ENCODE assay signal across 25 mouse cellular contexts in genomic region chr3:134963461-134963860, GRCm38 (mm10).
A peak's percentile ranks its signal among the peaks of the same experiment; 100 is the strongest.
DNase-seq lines count a peak whose midpoint lies in the region; ATAC-seq and TF ChIP-seq lines count a peak whose summit lies in the region.
"Had no signal": no experiment of that assay in that cellular context is flagged by ENCODE, and none has a peak within 500 bp of the region (broad histone marks: within the 10 kb centered on the region; RNA-seq: fewer than 3 reads in every experiment).

No protein-coding gene starts in this region.

- no peak for TF ChIP-seq CTCF in kidney, adult 2 months (conservative IDR thresholded peaks at IDR 0.05; ENCODE audit: insufficient read depth, insufficient read length, low read depth, low read length)
- no peak for TF ChIP-seq CTCF in midbrain, postnatal 0 days (IDR thresholded peaks at IDR 0.05)
- TF ChIP-seq CTCF in thymus, adult 2 months (IDR thresholded peaks at IDR 0.05; ENCODE audit: borderline replicate concordance, control insufficient read depth, extremely low read depth, insufficient read depth, low read length, poor library complexity) = no peak

- H3K9ac ChIP-seq in midbrain, postnatal 0 days (replicated peaks; ENCODE audit: low read length, poor library complexity, severe bottlenecking) = no peak overlapping the region
- no peak overlapping the region for H3K9ac ChIP-seq in midbrain, embryonic 16.5 days (ENCODE audit: low read depth, low read length)
- H3K9ac ChIP-seq: heart, embryonic 15.5 days; hindbrain, embryonic 15.5 days; limb, embryonic 15.5 days had no signal

- no peak overlapping the region for H3K4me3 ChIP-seq in kidney, adult 2 months (ENCODE audit: insufficient read depth, low read depth, low read length)
- no peak overlapping the region for H3K4me3 ChIP-seq in midbrain, postnatal 0 days (ENCODE audit: low read depth, low read length)
- no peak overlapping the region for H3K4me3 ChIP-seq in midbrain, embryonic 16.5 days (ENCODE audit: low read depth, low read length)
- H3K4me3 ChIP-seq in thymus, adult 2 months (ENCODE audit: control insufficient read depth, insufficient read depth, low read length) = no peak overlapping the region
- H3K4me3 ChIP-seq: forebrain, embryonic 10.5 days; heart, embryonic 15.5 days; hindbrain, embryonic 15.5 days; limb, embryonic 15.5 days; midbrain, embryonic 10.5 days had no signal

- H3K27me3 ChIP-seq in kidney, adult 2 months (replicated peaks; ENCODE audit: control insufficient read depth, insufficient read depth, low read length) = no peaks in the 10 kb centered on the region
- H3K27me3 ChIP-seq in midbrain, postnatal 0 days (ENCODE audit: insufficient read depth, low read length) = no peaks in the 10 kb centered on the region
- no peaks in the 10 kb centered on the region for H3K27me3 ChIP-seq in midbrain, embryonic 16.5 days (ENCODE audit: control insufficient read depth, insufficient read depth, low read depth, low read length)
- no peaks in the 10 kb centered on the region for H3K27me3 ChIP-seq in thymus, adult 2 months (ENCODE audit: control insufficient read depth, insufficient read depth, low read length)
- H3K27me3 ChIP-seq: CH12.LX; heart, embryonic 15.5 days; hindbrain, embryonic 15.5 days; limb, embryonic 15.5 days had no signal

- H3K4me2 ChIP-seq in midbrain, postnatal 0 days (ENCODE audit: low read depth, low read length, poor library complexity, severe bottlenecking) = no peak overlapping the region
- no peak overlapping the region for H3K4me2 ChIP-seq in midbrain, embryonic 16.5 days (ENCODE audit: low read length)
- H3K4me2 ChIP-seq: heart, embryonic 15.5 days; hindbrain, embryonic 15.5 days; limb, embryonic 15.5 days had no signal

- WGBS in kidney, adult 2 months = 67% methylated on average over 6 of the region's 6 CpGs
- 55% methylated on average over 6 of the region's 6 CpGs for WGBS in midbrain, postnatal 0 days
- 56% methylated on average over 6 of the region's 6 CpGs for WGBS in midbrain, embryonic 16.5 days
- WGBS in thymus, adult 2 months = 79% methylated on average over 6 of the region's 6 CpGs

- H3K36me3 ChIP-seq in kidney, adult 2 months (ENCODE audit: control insufficient read depth, insufficient read depth, low read length) = no peaks in the 10 kb centered on the region
- no peaks in the 10 kb centered on the region for H3K36me3 ChIP-seq in midbrain, postnatal 0 days (ENCODE audit: insufficient read depth, low read length)
- no peaks in the 10 kb centered on the region for H3K36me3 ChIP-seq in midbrain, embryonic 16.5 days (ENCODE audit: control insufficient read depth, insufficient read depth, low read length)
- no peaks in the 10 kb centered on the region for H3K36me3 ChIP-seq in thymus, adult 2 months (ENCODE audit: control insufficient read depth, insufficient read depth, low read length)
- H3K36me3 ChIP-seq: forebrain, embryonic 10.5 days; G1E; heart, embryonic 15.5 days; hindbrain, embryonic 15.5 days; limb, embryonic 15.5 days; midbrain, embryonic 10.5 days had no signal

- H3K9me3 ChIP-seq in midbrain, postnatal 0 days (ENCODE audit: low read length) = no peaks in the 10 kb centered on the region
- no peaks in the 10 kb centered on the region for H3K9me3 ChIP-seq in midbrain, embryonic 16.5 days (replicated peaks; ENCODE audit: control insufficient read depth, low read length, poor library complexity, severe bottlenecking)
- H3K9me3 ChIP-seq: forebrain, embryonic 10.5 days; G1E; heart, embryonic 15.5 days; hindbrain, embryonic 15.5 days; limb, embryonic 15.5 days; midbrain, embryonic 10.5 days had no signal

- no peak for TF ChIP-seq POLR2A in kidney, adult 2 months (IDR thresholded peaks at IDR 0.05; ENCODE audit: low read depth, low read length)
- TF ChIP-seq POLR2A in thymus, adult 2 months (IDR thresholded peaks at IDR 0.05; ENCODE audit: control insufficient read depth, extremely low read depth, insufficient read depth, low read length, poor library complexity) = no peak

- no peak for ATAC-seq in midbrain, postnatal 0 days (ENCODE audit: low FRiP score)
- ATAC-seq in midbrain, embryonic 16.5 days = no peak
- ATAC-seq: intestine, embryonic 16.5 days; lung, postnatal 0 days had no signal

- DNase-seq in embryo, embryonic 11 days = peak; percentile 3
- DNase-seq in embryo, embryonic 9.5 days (ENCODE audit: extremely low spot score) = no peak
- peak; percentile 10 for DNase-seq in kidney, postnatal 10 days
- DNase-seq in kidney, adult 2 months = no peak
- DNase-seq in midbrain, postnatal 0 days (ENCODE audit: low spot score) = peak; percentile 53
- peak; percentile 4 for DNase-seq in brain, adult 2 months (ENCODE audit: low read depth, low spot score)
- DNase-seq in thymus, adult 2 months = no peak
- DNase-seq: adrenal gland, postnatal 10 days; cerebellum, adult 9-11 months; heart, postnatal 36 days; kidney, postnatal 36 days; layer of hippocampus, postnatal 36 days; right cerebral cortex, postnatal 25 days; spleen, adult 18-20 months; thymus, postnatal 36 days had no signal

- H3K4me1 ChIP-seq in kidney, adult 2 months (ENCODE audit: control insufficient read depth, insufficient read depth, low read length) = no peaks in the 10 kb centered on the region
- no peaks in the 10 kb centered on the region for H3K4me1 ChIP-seq in midbrain, postnatal 0 days (ENCODE audit: insufficient read depth, low read length)
- H3K4me1 ChIP-seq in midbrain, embryonic 16.5 days (ENCODE audit: control insufficient read depth, insufficient read depth, low read length) = no peaks in the 10 kb centered on the region
- H3K4me1 ChIP-seq in thymus, adult 2 months (replicated peaks; ENCODE audit: control insufficient read depth, insufficient read depth, low read length) = no peaks in the 10 kb centered on the region
- H3K4me1 ChIP-seq: forebrain, embryonic 10.5 days; heart, embryonic 15.5 days; hindbrain, embryonic 15.5 days; limb, embryonic 15.5 days; midbrain, embryonic 10.5 days had no signal

- H3K27ac ChIP-seq in kidney, adult 2 months (ENCODE audit: insufficient read depth, low read depth, low read length) = no peak overlapping the region
- no peak overlapping the region for H3K27ac ChIP-seq in midbrain, postnatal 0 days (ENCODE audit: low read depth, low read length)
- no peak overlapping the region for H3K27ac ChIP-seq in midbrain, embryonic 16.5 days (ENCODE audit: low read length)
- H3K27ac ChIP-seq in thymus, adult 2 months (ENCODE audit: control insufficient read depth, insufficient read depth, low read length) = no peak overlapping the region
- H3K27ac ChIP-seq: forebrain, embryonic 10.5 days; heart, embryonic 15.5 days; hindbrain, embryonic 15.5 days; limb, embryonic 15.5 days; midbrain, embryonic 10.5 days had no signal

Comparison
In these comparisons a context has a peak if more than half of its experiments do, and no peak if none do; other contexts are left out.
1. DNase-seq: peak in embryo, embryonic 11 days (single experiment), kidney, postnatal 10 days (single experiment), midbrain, postnatal 0 days (single experiment) and brain, adult 2 months (single experiment); none in embryo, embryonic 9.5 days (single experiment), kidney, adult 2 months (single experiment) and thymus, adult 2 months (single experiment).